Mouse (Mus musculus) ES-E14 (cell line): Measurements from ENCODE around the gene Sncg.

ENCODE experiments used
- CHD2 ChIP-seq: IDR thresholded peaks from 2 replicates; pipeline ENCODE4 v1.6.1; 2014; ENCODE audit warnings: mild to moderate bottlenecking, low read depth, low read length, inconsistent platforms
- MAFK ChIP-seq: IDR thresholded peaks from 2 replicates; pipeline ENCODE4 v1.6.1; 2014; ENCODE audit warnings: mild to moderate bottlenecking, low read depth, low read length, inconsistent platforms; ENCODE audit not compliant: insufficient read depth
- ZC3H11A ChIP-seq: IDR thresholded peaks from 2 replicates; pipeline ENCODE4 v1.6.1; 2012; ENCODE audit warnings: low read depth, mild to moderate bottlenecking, inconsistent platforms, low read length, borderline replicate concordance
- ZNF384 ChIP-seq: IDR thresholded peaks from 2 replicates; pipeline ENCODE4 v1.6.1; 2012; ENCODE audit warnings: low read depth, low read length, inconsistent platforms

GRCm38 (mm10) chr14:34382921-34383704, 8.5 kb upstream of the Sncg start:
- TF ChIP-seq CHD2 = no peak
- TF ChIP-seq ZNF384 = no peak
- no peak for TF ChIP-seq ZC3H11A
- no peak for TF ChIP-seq MAFK
